ENCODE assay signal across 12 mouse cellular contexts in the genomic region with DNA sequence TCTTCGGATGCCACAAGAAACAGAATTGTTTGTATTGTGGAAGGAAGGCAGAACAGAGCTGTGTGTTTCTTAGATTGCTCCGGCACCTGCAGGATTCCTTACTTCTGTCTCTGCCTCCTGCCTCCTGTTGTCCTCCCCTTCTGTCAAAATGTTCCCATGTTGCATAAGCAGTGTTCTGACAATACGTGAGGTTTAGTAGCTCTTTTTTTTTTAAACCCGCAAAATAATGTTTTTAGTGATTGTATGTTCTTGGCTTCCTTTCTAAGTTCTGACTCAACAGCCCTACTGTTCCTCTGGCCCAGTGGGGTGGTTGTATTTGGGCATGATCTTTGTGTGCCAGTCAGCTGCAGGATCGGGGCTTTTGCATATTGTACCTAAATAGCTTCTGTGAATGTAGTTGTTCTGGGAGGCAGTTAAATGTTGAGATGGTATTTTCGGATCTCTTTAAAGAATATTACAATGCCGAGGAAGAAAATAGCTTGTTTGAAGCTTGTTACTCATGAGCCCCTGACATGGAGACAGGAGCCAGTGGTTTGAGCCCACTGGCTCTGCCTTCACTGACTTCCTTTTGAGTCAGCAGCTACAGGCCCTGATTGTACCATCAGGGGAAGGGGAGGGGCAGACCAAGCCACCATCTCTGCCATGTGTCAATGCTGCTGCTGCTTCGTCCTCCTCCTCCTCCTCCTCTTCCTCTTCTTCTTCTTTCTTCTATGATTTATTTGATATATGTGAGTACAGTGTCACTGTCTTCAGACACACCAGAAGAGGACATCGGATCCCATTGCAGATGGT. TPM values are rescaled to one million over a fixed set of nuclear protein-coding genes. Genes with fewer than 3 reads are reported as not detected.
DNase-seq lines count a peak whose midpoint lies in the region; ATAC-seq lines count a peak whose summit lies in the region.
"Had no signal": no experiment of that assay in that cellular context is flagged by ENCODE, and none has a peak within 500 bp of the region (broad histone marks: within the 10 kb centered on the region; RNA-seq: fewer than 3 reads in every experiment).

No protein-coding gene starts in this region.

- DNase-seq in cerebellum, adult 18-20 months, result peak; percentile 50 to 65
- DNase-seq in cerebellum, adult 11 months, result no peak
- DNase-seq in telencephalon, adult 2 months (ENCODE audit: low read depth, low spot score), result peak; percentile 60
- DNase-seq in MN1 (ENCODE audit: low spot score), result no peak
- DNase-seq in gastrocnemius, adult 18-20 months (ENCODE audit: low spot score), result no peak
- DNase-seq: B cell, adult 2 months; kidney, adult 8-10 months had no signal

- no peak for ATAC-seq in megakaryocyte, adult 5-6 weeks (ENCODE audit: poor library complexity, severe bottlenecking)
- peak; percentile 48 for ATAC-seq in granulocyte monocyte progenitor cell, adult 5-6 weeks (replicated peaks; ENCODE audit: poor library complexity, severe bottlenecking)

- H3K4me1 ChIP-seq in megakaryocyte, embryonic 14.5 days, result peaks cover 83% of the 10 kb centered on the region

- H3K36me3 ChIP-seq in megakaryocyte, embryonic 14.5 days (replicated peaks; ENCODE audit: low read length), result peaks cover 65% of the 10 kb centered on the region

- no peaks in the 10 kb centered on the region for H3K27me3 ChIP-seq in megakaryocyte, embryonic 14.5 days (replicated peaks)

- H3K4me3 ChIP-seq in megakaryocyte, embryonic 14.5 days (replicated peaks), result peak overlapping the region; percentile 80
- H3K4me3 ChIP-seq: hindbrain, embryonic 10.5 days; myocyte had no signal

- H3K9me3 ChIP-seq in megakaryocyte, embryonic 14.5 days, result no peaks in the 10 kb centered on the region
- H3K9me3 ChIP-seq: hindbrain, embryonic 10.5 days had no signal

RNA-seq across cellular contexts. Expression of a gene that starts 13.6 kb away (rescaled TPM):
- polyA plus RNA-seq in megakaryocyte, embryonic 14.5 days (2012; ENCODE audit: insufficient read depth, low replicate concordance), result 14.0 and 17.3 TPM in 2 replicates
- 32.9 and 34.5 TPM in 2 replicates for total RNA-seq in megakaryocyte, adult 5-6 weeks (2015)
- 17.5 and 24.0 TPM in 2 replicates for total RNA-seq in megakaryocyte, adult 5-6 weeks (2017)
- total RNA-seq in granulocyte monocyte progenitor cell, adult 5-6 weeks (2014; fragmentation: Nextera tagmentation), result 35.8 and 59.8 TPM in 2 replicates
- total RNA-seq in granulocyte monocyte progenitor cell, adult 5-6 weeks (2017), result 12.7 and 16.5 TPM in 2 replicates
- total RNA-seq in gastrocnemius, adult 18-20 months (2021), result 10 to 100 TPM; 37.4 to 38.3 TPM

RNA-seq across cellular contexts. Expression of a gene that starts 13.8 kb away (rescaled TPM):
- polyA plus RNA-seq in megakaryocyte, embryonic 14.5 days (2012; ENCODE audit: insufficient read depth, low replicate concordance), result 17.5 and 72.4 TPM in 2 replicates
- total RNA-seq in megakaryocyte, adult 5-6 weeks (2015), result 28.6 and 44.4 TPM in 2 replicates
- total RNA-seq in megakaryocyte, adult 5-6 weeks (2017), result 53.0 and 73.9 TPM in 2 replicates
- 30.6 and 32.3 TPM in 2 replicates for total RNA-seq in granulocyte monocyte progenitor cell, adult 5-6 weeks (2014; fragmentation: Nextera tagmentation)
- 88.9 and 95.7 TPM in 2 replicates for total RNA-seq in granulocyte monocyte progenitor cell, adult 5-6 weeks (2017)
- 10 to 100 TPM; 23.6 to 32.0 TPM for total RNA-seq in gastrocnemius, adult 18-20 months (2021)

Comparison
In these comparisons a context has a peak if more than half of its experiments do, and no peak if none do; other contexts are left out.
1. DNase-seq: peak in cerebellum, adult 18-20 months (2 of 2) and telencephalon, adult 2 months (single experiment); none in cerebellum, adult 11 months (single experiment), MN1 (single experiment) and gastrocnemius, adult 18-20 months (single experiment).